Mouse (Mus musculus) hindbrain, embryonic 13.5 days (tissue): ENCODE data around the gene Tcf12. TPM values are rescaled to one million over a fixed set of nuclear protein-coding genes. Genes with fewer than 3 reads are reported as not detected.

ENCODE experiments used
- ATAC-seq: fragments of 200-750 bp; cut with Nextera tagmentation; 2 replicates; pipeline ENCODE4 v1.8.0; 2017; ENCODE audit warnings: moderate TSS enrichment; ENCODE audit not compliant: low FRiP score
- H3K27ac ChIP-seq: fragments of 300-500 bp; sonication (generic); 2 replicates; pipeline ENCODE4 v1.5.1; 2015; ENCODE audit warnings: inconsistent platforms, mild to moderate bottlenecking, moderate library complexity
- H3K27me3 ChIP-seq: fragments of 300-500 bp; sonication (generic); 2 replicates; pipeline ENCODE4 v1.6.1; 2015; ENCODE audit warnings: mild to moderate bottlenecking, inconsistent platforms
- H3K36me3 ChIP-seq: fragments of 300-500 bp; sonication (generic); 2 replicates; pipeline ENCODE4 v1.6.1; 2015; ENCODE audit warnings: mild to moderate bottlenecking, inconsistent platforms
- H3K4me1 ChIP-seq: fragments of 300-500 bp; sonication (generic); replicated peaks from 2 replicates; pipeline ENCODE4 v1.6.1; 2015; ENCODE audit warnings: inconsistent platforms
- H3K4me2 ChIP-seq: fragments of 300-500 bp; sonication (generic); 2 replicates; pipeline ENCODE4 v1.6.1; 2015; ENCODE audit warnings: inconsistent platforms, mild to moderate bottlenecking, moderate library complexity
- H3K4me3 ChIP-seq: fragments of 300-500 bp; sonication (generic); 2 replicates; pipeline ENCODE4 v1.5.1; 2015; ENCODE audit warnings: mild to moderate bottlenecking, inconsistent platforms
- H3K9ac ChIP-seq: fragments of 300-500 bp; sonication (generic); 2 replicates; pipeline ENCODE4 v1.6.1; 2015; ENCODE audit warnings: mild to moderate bottlenecking, inconsistent platforms
- H3K9me3 ChIP-seq: fragments of 300-500 bp; sonication (generic); 2 replicates; pipeline ENCODE4 v1.6.1; 2016; ENCODE audit warnings: inconsistent platforms
- WGBS: fragments of 180-500 bp; shearing (Covaris S2); methylation state at CpG from one replicate; pipeline ENCODE4 v1.1.7; 2015; 5-methylcytosine and 5-hydroxymethylcytosine counted together
- polyA plus RNA-seq: library from polyadenylated mRNA; unstranded; fragments of >200 nt; fragmentation: Nextera tagmentation; extraction: Ambion mirVana; gene quantifications from 2 replicates; pipeline ENCODE4 v1.2.1, GENCODE M21; 2015

Gene Tcf12
- polyA plus RNA-seq, 1 experiment from 2014 or later, result 141 TPM

DNA sequence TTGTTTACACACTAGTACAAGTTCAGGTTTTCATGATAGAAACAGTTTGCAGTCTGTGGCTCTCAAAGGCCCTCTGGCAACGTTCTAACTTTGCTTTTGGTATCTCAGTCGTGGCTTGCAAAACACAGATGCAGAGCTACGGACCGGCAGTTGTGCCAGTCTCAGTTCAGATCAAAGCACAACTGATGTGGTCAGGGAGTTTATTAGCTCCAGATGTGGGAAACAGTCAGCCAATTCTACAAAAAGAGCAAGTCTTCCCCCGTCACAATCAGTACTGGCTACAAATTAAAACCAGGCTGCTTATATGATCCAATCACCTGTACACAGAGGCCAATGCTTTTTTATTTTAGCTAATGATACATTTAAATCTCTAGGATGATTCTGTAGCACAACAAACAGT is 223.2 kb downstream of the Tcf12 start:
- ATAC-seq, result no peak
- Histone ChIP-seq H3K4me3 (no peak overlapping the region), H3K9ac (no peak overlapping the region), H3K4me2 (peak overlapping the region; percentile 36), H3K27ac (no peak overlapping the region), H3K4me1 (peaks cover 37% of the 10 kb centered on the region), H3K36me3 (peaks cover 4% of the 10 kb centered on the region), H3K9me3 (no peaks in the 10 kb centered on the region), H3K27me3 (no peaks in the 10 kb centered on the region)
- WGBS, result 42% methylated on average over 5 of the region's 5 CpGs

DNA sequence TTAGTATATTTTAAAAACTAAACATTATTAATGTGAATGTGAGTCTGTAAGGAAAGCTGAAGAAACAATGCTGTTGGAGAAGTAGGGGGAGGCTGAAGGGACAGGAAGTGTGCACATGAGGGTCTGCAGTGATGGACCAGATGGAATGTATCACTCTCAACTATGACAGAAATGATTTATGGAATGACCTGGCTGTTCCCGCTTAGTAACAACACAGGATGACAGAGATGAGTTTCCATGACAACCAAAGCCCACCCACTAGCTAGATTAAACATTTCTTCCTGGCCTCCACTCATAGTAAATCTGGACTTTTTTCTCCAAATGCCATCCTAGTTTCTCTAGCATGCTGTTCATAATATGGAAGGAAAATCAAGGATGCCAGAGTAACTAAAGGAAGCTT is 231.0 kb downstream of the Tcf12 start:
- Histone ChIP-seq H3K36me3 (peaks cover 26% of the 10 kb centered on the region), H3K9ac (no peak overlapping the region), H3K4me1 (peaks cover 35% of the 10 kb centered on the region), H3K27ac (peak overlapping the region; percentile 55), H3K9me3 (no peaks in the 10 kb centered on the region), H3K4me2 (no peak overlapping the region), H3K4me3 (no peak overlapping the region), H3K27me3 (no peaks in the 10 kb centered on the region)
- peak; percentile 44; the same call in 1 of the 2 replicates for ATAC-seq
- WGBS, result 13% methylated on average over 1 of the region's 1 CpGs

DNA sequence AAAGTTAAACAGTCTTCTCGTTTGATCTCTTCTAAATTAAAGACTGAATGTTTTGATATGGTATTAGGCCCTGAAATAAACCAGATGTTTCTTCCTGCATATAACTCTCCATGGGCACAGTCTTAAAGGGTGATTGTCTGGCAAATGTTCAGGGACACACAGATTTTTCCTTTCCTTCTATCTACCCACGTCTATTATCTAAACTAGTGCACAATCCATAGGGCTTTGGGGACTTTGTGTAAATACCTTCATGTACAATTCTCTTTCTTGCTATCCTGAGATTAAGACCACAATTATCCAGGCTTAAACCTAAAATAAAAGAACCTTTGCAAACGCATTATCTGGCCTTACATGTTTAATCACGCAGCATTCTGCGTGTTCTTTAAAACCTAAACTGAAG is 231.7 kb downstream of the Tcf12 start:
- ATAC-seq, result no peak
- Histone ChIP-seq H3K9ac (no peak overlapping the region), H3K9me3 (no peaks in the 10 kb centered on the region), H3K27me3 (no peaks in the 10 kb centered on the region), H3K4me3 (no peak overlapping the region), H3K4me2 (no peak overlapping the region), H3K4me1 (peaks cover 34% of the 10 kb centered on the region), H3K36me3 (peaks cover 30% of the 10 kb centered on the region), H3K27ac (peak overlapping the region; percentile 80)
- 11% methylated on average over 5 of the region's 5 CpGs for WGBS

DNA sequence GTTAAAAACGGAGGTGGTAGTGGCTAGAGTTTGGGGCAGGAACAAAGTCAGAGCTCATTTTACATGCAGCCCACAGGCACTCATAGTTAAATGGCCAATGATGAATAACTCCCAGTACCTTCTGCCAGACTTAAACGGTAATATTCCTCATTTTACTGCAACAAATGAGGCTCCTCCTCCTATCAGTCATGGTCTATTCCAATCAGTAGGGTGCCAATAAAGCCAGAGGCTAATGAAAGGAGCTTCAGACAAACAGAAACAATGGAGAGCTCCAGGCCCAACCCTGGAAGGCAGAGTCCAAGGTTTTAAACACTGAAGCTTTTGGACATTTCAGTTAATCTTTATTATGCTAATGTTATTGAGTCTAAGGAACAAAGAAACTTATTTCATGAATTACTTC is 232.3 kb downstream of the Tcf12 start:
- H3K27me3 ChIP-seq, result no peaks in the 10 kb centered on the region
- H3K36me3 ChIP-seq, result peaks cover 34% of the 10 kb centered on the region
- peak overlapping the region; percentile 80 for H3K27ac ChIP-seq
- H3K4me2 ChIP-seq, result no peak overlapping the region
- no peaks in the 10 kb centered on the region for H3K9me3 ChIP-seq
- no peak overlapping the region for H3K9ac ChIP-seq
- WGBS, result 10% methylated on average over 2 of the region's 2 CpGs
- H3K4me3 ChIP-seq, result no peak overlapping the region
- peak; percentile 54 for ATAC-seq
- H3K4me1 ChIP-seq, result peaks cover 31% of the 10 kb centered on the region

DNA sequence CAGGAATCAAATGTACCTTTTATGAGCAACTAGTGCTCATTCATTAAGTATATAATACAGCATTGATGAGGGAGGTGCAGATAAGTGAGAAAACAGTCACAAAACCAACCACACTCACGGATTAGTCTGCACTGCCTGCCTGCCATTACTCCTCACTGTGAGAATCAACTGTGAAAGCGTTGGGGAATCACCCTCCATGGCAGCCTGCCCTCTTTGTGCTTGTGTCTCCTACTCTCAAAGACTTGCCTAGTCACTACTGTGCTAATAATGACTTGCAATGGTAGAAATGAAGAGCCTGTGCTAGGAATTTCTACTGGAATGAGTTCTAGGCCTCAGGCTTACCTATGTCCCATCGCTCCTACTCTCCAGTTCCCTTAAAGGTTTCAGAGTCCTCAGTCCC is 233.8 kb downstream of the Tcf12 start:
- Histone ChIP-seq H3K4me1 (peaks cover 27% of the 10 kb centered on the region), H3K4me2 (no peak overlapping the region), H3K27me3 (no peaks in the 10 kb centered on the region), H3K9ac (no peak overlapping the region), H3K27ac (peak overlapping the region; percentile 59; the same call in 1 of the 2 replicates), H3K9me3 (no peaks in the 10 kb centered on the region), H3K36me3 (peaks cover 37% of the 10 kb centered on the region), H3K4me3 (no peak overlapping the region)
- 62% methylated on average over 3 of the region's 3 CpGs for WGBS
- ATAC-seq, result no peak

DNA sequence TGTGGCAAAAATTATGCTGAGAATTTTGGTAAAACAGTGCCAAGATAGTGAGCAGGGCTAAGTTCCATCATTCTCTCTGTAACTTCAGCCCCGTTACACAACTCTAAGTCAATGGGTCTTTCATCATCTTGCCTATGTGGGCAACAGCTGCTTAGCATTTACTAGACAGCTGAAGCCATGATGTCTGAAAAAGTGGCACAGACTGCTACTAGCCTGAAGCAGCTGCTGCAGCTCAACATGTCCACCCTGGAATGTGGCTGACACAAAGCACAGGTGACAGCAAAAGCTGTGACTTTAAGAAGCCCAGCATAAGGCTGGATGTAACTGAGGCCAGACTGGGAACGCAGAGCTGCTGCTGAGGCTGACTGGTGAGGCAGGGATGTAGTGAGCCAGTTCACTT is 236.9 kb downstream of the Tcf12 start:
- no peak for ATAC-seq
- WGBS, result 75% methylated on average over 2 of the region's 2 CpGs
- H3K9ac ChIP-seq, result no peak overlapping the region

DNA sequence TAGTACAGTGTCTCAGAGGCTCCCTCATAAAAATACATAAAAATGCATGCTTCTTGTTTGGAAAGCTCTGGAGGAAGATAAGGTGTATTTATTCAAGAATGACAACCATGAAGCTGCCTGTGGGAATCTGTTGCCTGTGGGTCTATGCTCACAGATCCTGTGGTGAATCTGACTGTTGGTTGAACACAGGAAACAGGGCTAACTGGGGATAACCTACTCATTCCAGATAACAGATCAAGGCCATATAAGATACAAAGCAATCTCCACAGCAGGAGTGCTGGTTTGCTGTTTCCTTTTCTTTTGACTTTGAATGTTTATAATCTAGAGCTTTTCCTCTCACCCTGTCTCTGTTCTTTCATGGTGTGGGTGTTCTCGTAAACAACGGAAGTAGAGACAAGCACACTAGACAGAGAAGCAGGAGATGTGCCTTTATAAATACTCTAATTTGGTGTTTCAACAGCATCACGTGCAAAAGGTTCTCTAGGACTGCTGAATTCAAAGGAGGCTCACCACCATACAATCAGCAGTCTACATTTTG is 237.6 kb downstream of the Tcf12 start:
- 79% methylated on average over 3 of the region's 3 CpGs for WGBS

More for the DNA sequence above, 236.9 kb downstream of the Tcf12 start:
- H3K27ac ChIP-seq, result 0 out of 2 replicates have a peak overlapping the region, but pooled peaks have one; percentile 58
- no peaks in the 10 kb centered on the region for H3K27me3 ChIP-seq
- no peaks in the 10 kb centered on the region for H3K9me3 ChIP-seq
- H3K4me3 ChIP-seq, result no peak overlapping the region
- H3K4me1 ChIP-seq, result peaks cover 15% of the 10 kb centered on the region
- H3K36me3 ChIP-seq, result peaks cover 42% of the 10 kb centered on the region
- no peak overlapping the region for H3K4me2 ChIP-seq

DNA sequence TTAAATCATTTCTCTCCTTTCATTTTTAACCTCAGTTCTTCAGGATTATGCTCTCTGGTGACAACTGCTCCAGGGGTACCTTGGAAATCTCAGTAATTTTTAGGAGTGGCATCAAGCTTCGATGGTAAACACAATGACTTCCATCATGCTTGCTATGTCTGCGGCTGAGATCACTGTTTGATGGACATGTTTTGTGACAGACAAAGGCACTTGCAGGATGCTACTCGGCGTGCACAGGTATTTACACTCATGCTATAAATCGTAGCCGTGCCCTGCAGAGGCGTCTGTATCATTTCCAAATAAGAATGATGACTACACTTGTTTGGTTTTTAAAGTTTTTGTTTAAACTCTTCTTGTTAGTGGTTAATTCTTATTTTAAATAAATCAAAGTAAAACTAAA is 248.3 kb downstream of the Tcf12 start:
- no peak for ATAC-seq
- Histone ChIP-seq H3K27me3 (no peaks in the 10 kb centered on the region), H3K27ac (no peak overlapping the region), H3K4me2 (no peak overlapping the region), H3K9ac (no peak overlapping the region), H3K9me3 (no peaks in the 10 kb centered on the region), H3K36me3 (peaks cover 27% of the 10 kb centered on the region), H3K4me3 (no peak overlapping the region), H3K4me1 (0 out of 2 replicates have a peak, but pooled peaks cover 3% of the 10 kb centered on the region)
- WGBS, result 80% methylated on average over 7 of the region's 7 CpGs

More for the DNA sequence above, 237.6 kb downstream of the Tcf12 start:
- Histone ChIP-seq H3K27ac (no peak overlapping the region), H3K27me3 (no peaks in the 10 kb centered on the region), H3K4me2 (no peak overlapping the region), H3K9me3 (no peaks in the 10 kb centered on the region), H3K9ac (no peak overlapping the region), H3K4me1 (peaks cover 12% of the 10 kb centered on the region), H3K4me3 (no peak overlapping the region), H3K36me3 (peaks cover 43% of the 10 kb centered on the region)
- no peak for ATAC-seq

DNA sequence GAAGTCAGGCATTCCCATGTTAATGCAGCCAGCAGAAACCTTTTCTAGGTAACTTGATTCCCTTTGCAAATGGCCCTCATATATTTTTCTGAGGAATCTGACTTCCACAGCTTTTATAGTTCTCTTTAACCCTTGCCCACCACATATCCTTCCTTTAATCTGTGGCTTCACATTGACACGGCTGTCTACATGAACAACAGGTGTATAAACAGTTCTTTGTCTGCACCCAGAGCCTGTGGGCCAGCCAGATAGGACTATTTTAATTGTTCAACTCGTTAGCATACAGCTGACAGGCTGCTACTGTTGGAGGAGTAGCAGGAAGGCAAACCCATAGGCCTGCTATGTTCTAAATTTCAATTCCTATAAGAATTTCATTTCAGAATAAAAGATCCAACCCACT is 250.0 kb downstream of the Tcf12 start:
- H3K4me2 ChIP-seq, result no peak overlapping the region
- H3K4me3 ChIP-seq, result no peak overlapping the region
- no peaks in the 10 kb centered on the region for H3K27me3 ChIP-seq
- no peak overlapping the region for H3K27ac ChIP-seq
- no peak for ATAC-seq
- no peak overlapping the region for H3K9ac ChIP-seq
- 0 out of 2 replicates have a peak, but pooled peaks cover 3% of the 10 kb centered on the region for H3K4me1 ChIP-seq
- H3K9me3 ChIP-seq, result no peaks in the 10 kb centered on the region
- 21% methylated on average over 2 of the region's 2 CpGs for WGBS
- H3K36me3 ChIP-seq, result peaks cover 31% of the 10 kb centered on the region

DNA sequence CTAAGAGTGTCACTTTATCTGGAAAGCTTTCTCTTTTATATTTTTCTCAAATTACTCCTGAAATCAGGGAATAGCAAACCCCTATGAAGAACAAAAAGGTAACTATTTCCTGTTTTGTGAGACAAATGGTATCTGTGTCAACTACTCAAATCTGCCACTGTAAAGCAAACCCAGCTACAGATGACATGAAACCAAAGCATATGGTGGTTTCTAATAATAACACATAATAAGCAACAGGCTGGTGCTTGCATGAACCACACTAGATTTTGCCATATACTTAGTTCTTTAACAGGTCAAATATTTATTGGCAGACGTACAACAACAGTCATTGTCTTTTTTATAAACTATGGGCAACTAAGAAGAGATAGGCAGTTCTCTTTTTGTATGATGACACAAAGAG is 253.7 kb downstream of the Tcf12 start:
- Histone ChIP-seq H3K4me2 (no peak overlapping the region), H3K9me3 (no peaks in the 10 kb centered on the region), H3K4me3 (no peak overlapping the region), H3K36me3 (peaks cover 58% of the 10 kb centered on the region), H3K27me3 (no peaks in the 10 kb centered on the region), H3K27ac (no peak overlapping the region), H3K4me1 (0 out of 2 replicates have a peak, but pooled peaks cover 3% of the 10 kb centered on the region), H3K9ac (no peak overlapping the region)
- no peak for ATAC-seq
- whole genome bisulfite sequencing, result 91% methylated on average over 1 of the region's 1 CpGs

DNA sequence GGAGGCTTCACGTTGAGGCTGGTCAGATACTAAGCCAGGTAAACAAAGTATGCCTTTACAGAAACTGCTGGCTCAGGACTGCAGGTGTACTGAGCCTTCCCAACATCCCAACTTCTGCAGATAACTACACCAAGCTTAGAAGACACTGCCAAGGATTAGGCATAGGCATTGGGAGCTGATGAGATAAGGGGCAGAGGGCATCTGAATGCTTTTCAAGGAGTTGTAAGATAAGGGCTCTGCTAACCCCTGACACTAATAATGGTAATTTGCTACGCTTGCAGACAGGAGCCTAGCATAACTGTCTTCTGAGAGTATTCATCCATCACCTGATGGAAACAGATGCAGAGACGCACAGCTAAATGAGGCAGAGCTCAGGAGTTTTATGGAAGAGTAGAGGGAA is 257.8 kb downstream of the Tcf12 start:
- Histone ChIP-seq H3K36me3 (peaks cover 70% of the 10 kb centered on the region), H3K4me1 (no peaks in the 10 kb centered on the region)
- 80% methylated on average over 3 of the region's 3 CpGs for WGBS

DNA sequence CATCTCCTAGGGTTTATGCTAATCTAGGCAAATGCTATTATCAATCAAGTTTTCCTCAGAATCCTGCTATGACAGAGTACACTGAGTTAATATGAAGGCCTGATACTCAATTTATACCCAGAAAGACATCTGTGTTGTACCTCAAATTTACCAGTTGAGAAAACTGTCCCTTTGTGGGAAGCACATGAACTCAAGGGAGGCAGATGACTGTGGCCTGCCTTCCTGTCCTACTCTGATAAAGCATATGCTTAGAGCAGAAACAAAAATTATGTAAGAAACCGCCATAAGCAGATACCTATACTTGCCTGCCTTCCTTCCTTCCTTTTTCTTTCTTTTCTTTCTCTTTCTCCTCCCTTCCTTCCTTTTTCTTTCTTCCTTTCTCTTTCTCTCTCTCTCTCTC is 261.4 kb downstream of the Tcf12 start:
- H3K4me2 ChIP-seq, result no peak overlapping the region
- H3K9me3 ChIP-seq, result no peaks in the 10 kb centered on the region
- H3K27ac ChIP-seq, result no peak overlapping the region
- ATAC-seq, result no peak
- H3K27me3 ChIP-seq, result no peaks in the 10 kb centered on the region
- H3K9ac ChIP-seq, result no peak overlapping the region
- WGBS, result 97% methylated on average over 1 of the region's 1 CpGs
- H3K4me1 ChIP-seq, result no peaks in the 10 kb centered on the region
- H3K36me3 ChIP-seq, result peaks cover 71% of the 10 kb centered on the region
- no peak overlapping the region for H3K4me3 ChIP-seq

More for the DNA sequence above, 257.8 kb downstream of the Tcf12 start:
- no peak for ATAC-seq
- H3K9ac ChIP-seq, result no peak overlapping the region
- no peak overlapping the region for H3K4me3 ChIP-seq
- no peak overlapping the region for H3K4me2 ChIP-seq
- no peaks in the 10 kb centered on the region for H3K9me3 ChIP-seq
- no peak overlapping the region for H3K27ac ChIP-seq
- H3K27me3 ChIP-seq, result no peaks in the 10 kb centered on the region

DNA sequence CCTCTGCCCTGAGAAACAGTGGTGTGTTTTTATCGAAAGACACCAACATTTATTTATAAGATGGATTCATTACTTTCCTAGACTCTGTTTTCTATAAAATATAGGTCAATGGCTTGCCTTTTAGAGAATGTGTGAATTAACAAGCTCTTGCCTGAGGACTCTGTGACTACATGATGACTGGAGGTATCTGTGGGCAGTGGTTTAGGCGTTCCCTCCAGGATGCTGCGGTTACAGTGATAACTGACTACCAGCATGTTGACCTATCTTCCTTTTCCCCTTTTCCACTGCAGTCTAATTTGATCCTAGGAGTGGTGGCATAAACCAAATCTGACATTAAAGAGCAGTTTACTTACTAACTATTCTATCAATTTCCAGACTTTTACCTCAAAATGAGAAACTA is 263.3 kb downstream of the Tcf12 start:
- WGBS, result 96% methylated on average over 3 of the region's 3 CpGs
- Histone ChIP-seq H3K36me3 (peaks cover 65% of the 10 kb centered on the region), H3K9me3 (no peaks in the 10 kb centered on the region)

More for the DNA sequence above, 263.3 kb downstream of the Tcf12 start:
- Histone ChIP-seq H3K27ac (no peak overlapping the region), H3K4me2 (no peak overlapping the region), H3K4me3 (no peak overlapping the region), H3K4me1 (no peaks in the 10 kb centered on the region), H3K9ac (no peak overlapping the region), H3K27me3 (no peaks in the 10 kb centered on the region)
- ATAC-seq, result no peak
